Mouse (Mus musculus): ENCODE results near the gene Prr3.

DNA sequence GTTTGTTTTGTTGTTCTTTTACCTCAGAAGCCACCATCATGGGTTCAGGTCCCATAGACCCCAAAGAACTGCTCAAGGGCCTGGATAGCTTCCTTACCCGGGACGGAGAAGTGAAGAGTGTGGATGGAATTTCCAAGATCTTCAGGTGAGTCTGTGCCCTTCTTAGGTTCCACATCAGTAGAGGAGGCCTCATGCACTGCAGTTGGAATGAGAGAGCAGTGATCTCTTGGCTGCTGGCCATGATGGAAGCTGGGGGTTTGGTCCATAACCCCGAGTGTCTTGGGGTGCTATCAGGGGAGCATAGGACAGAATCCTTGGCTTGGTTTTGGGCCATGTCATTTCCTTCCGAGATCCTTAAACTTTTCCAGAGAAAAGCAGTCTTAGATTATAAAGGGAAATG, 56.8 kb downstream of the Prr3 start:
- TF ChIP-seq CHD2 (IDR thresholded peaks at IDR 0.05; ENCODE audit: low read depth, low read length) = no peak
- TF ChIP-seq ZC3H11A (IDR thresholded peaks at IDR 0.05; ENCODE audit: borderline replicate concordance, low read depth, low read length) = no peak
